Mouse (Mus musculus) c-Kit-positive CD71-positive TER-119-negative erythroid progenitor cells, embryonic 14.5 days (primary cell): Measurements from ENCODE around the gene Ildr1.

Source experiments
- DNase-seq: peaks from one replicate; pipeline ENCODE4 v3.0.0-alpha.2; 2013; ENCODE audit warnings: low read depth

Ildr1 gene

GRCm38 (mm10) chr16:36693818-36694413, at the start of gene Ildr1:
Ildr1 (plus strand) TSS chr16:36693978.
- DNase-seq: no peak

DNA sequence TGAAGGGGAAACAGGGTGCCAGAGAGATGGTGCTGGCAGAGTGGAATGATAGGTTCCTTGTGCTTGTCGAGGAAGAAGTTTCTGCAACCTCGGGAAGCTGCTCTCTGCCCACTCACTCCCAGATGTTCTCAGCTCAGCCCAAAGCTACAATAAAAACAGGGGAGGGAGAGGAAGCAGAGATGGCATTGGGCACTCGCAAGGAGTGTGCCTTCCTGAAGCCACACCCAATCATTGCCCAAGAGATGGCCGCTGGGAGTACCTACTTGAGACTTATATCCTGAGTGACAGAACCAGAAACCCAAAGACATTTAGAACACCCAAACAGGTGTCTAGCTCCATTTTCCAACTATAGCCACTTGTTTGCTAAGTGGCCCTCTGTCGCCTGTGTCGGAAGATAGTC, 48.7 kb upstream of the Ildr1 start:
- no peak for DNase-seq

GRCm38 (mm10) chr16:36649304-36649703, 44.5 kb upstream of the Ildr1 start:
- no peak for DNase-seq

DNA sequence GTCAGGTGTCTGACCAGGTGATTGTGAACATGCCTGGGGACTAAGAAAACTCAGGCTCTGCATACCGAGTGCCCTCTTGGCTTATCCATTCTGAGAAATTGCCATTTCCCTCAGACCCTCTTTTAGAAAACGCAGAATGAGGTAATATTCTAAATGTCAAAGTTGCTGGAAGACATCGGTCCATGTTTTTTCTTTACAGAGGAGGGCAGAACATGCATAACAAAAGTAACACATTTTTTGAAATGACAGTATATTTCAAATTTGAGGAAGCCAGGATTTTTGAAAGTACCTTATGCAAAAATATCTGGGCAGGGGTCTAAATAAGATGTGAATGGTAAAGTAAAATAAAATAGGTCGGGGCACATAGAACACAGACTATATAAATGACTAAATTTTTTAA, 43.3 kb upstream of the Ildr1 start:
- DNase-seq: no peak

DNA sequence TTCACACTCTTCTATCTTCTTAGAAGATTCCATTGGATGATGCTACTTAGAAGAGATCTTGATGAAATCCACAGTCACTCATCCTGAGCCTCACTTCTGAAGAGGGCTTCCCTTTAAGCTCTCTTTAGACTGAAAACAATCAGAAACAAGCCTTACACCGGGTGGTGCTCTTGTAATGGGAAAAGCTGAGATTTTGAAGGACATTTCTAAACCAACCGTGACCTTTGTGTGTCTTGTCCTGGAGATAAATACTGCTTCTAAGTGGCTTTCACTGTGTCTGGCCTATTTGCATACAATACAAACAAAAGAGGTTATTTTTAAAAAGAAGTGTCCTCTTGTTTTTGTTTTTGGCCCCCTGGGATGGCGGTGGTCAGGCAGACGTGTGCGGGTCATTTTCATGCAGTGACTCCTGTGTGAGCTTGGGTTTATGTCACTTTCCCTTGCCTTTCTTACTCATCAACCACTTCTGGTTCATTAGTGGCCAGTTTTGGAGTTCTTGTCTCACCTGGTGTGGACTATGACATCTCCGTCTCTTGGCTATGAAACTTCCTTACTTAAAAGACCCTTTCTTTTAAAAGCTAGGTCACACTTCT, 42.5 kb upstream of the Ildr1 start:
- DNase-seq: no peak

DNA sequence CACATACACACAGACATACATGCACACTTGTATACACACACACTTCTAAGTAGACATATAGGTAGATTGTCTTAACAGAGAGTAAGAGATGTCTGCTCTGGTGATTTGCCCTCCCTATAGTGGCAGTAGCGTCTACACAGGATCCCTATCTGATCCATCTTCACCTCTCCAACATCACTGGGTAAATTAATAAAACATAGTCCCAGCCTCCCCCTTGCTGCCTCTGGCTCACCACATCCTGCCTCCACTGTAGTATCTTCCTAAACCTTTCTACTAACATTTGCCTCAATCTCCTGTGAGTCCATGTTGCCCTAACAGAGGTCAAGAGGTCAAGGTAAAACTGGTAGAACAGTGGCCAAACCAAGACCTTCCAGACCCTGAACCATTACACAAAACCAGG, 38.6 kb upstream of the Ildr1 start:
- DNase-seq: no peak

DNA sequence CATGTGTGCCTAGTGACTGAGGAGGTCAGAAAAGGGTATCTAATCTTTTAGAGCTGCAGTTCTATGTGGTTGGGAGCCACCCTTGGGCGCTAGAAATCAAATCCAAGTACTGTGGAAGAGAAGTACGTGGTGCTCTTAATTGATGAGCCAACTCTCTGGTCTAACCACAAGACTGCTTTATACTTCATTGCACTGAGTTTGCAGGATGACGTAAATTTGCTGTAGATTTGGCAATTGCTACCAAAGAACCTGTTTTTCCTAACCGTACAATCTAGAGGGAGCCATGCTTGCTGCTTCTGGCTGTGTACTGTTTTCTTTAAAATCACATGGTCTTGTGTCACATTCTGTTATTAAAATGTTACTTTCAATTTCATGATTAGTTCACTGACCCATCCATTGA, 37.9 kb upstream of the Ildr1 start:
- no peak for DNase-seq

DNA sequence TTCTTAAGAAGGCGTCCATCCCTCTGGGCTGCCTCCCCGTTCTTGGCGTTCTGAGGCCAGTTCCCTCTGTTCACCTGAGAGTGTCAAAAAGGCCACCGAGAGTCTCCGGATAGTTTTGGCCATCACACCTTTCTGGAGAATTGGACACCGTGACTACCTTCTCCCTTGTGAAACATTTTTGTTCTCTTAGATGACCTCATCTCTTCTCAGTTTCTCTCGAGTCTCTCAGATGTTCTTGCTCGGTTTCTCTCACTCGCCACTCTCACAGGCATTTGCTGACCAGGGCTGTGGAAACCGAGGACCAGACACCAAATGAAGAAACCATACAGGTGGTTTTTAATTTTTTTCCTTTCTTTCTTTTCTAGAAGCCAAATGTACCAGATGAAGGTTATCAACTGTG, 32.4 kb upstream of the Ildr1 start:
- DNase-seq: no peak

GRCm38 (mm10) chr16:36663484-36663883, 30.3 kb upstream of the Ildr1 start:
- DNase-seq: no peak

GRCm38 (mm10) chr16:36665782-36666181, 28.0 kb upstream of the Ildr1 start, which contains the start of gene Cd86:
Cd86 (minus strand) TSS chr16:36666081.
- no peak for DNase-seq

- no peak for DNase-seq
Measured at GRCm38 (mm10) chr16:36666448-36667017, 27.2 kb upstream of the Ildr1 start.

- no peak for DNase-seq
Measured at GRCm38 (mm10) chr16:36670590-36670989, 23.2 kb upstream of the Ildr1 start.

DNA sequence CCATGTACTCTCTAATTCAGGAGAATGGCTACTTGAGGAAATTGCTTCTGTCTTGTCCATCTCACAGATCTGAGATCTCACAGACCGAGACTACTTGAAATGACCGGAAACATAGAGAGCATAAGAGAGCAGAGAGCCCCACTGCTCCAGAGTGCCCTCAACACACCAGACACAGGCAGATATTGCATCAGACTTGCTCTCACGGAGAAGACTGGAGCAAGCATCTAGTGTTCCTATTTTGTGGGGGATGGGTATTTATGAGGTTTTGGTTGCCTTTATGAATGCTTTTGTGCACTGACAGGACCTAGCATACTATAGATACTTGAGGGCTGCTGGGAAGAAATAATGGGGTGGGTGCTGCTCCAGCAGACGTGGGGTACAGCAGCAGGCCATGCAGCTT, 20.6 kb upstream of the Ildr1 start:
- no peak for DNase-seq

- no peak for DNase-seq
Measured at GRCm38 (mm10) chr16:36674457-36675204, 19.1 kb upstream of the Ildr1 start.

- no peak for DNase-seq
Measured at GRCm38 (mm10) chr16:36675304-36675703, 18.5 kb upstream of the Ildr1 start.

- no peak for DNase-seq
Measured at GRCm38 (mm10) chr16:36675902-36676301, 17.9 kb upstream of the Ildr1 start.

GRCm38 (mm10) chr16:36681829-36682228, 11.9 kb upstream of the Ildr1 start:
- no peak for DNase-seq

DNA sequence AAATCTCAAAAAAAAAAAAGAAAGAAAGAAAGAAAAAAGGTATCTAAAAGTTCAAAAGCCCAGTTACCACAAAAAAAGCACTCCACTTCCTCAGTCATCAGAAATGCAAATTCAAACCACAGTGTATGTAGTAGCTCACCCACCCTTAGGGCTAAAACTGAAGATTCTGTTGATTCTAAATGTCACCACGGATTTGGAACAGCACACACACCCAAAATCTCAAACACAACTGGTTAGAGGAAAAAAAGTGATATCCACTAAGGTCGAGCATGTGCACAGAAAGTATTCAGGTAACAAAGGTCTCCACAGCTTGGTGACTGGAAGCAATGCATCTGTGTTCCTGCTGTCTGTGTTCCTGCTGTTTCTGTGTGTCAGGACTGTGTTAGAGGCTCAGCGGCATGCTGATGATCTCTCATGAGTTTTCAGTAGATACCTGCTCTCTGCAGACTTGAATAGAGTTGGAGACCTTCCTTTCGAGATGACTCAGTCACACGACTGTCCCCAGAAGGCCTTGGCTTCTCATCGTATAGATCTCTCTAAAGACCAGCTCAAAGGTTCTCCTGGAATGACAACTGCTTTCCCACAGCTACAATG, 9.4 kb upstream of the Ildr1 start:
- DNase-seq: no peak

- no peak for DNase-seq
Measured at GRCm38 (mm10) chr16:36688076-36688475, 5.7 kb upstream of the Ildr1 start.

- no peak for DNase-seq
Measured at GRCm38 (mm10) chr16:36691484-36691883, 2.3 kb upstream of the Ildr1 start.

DNA sequence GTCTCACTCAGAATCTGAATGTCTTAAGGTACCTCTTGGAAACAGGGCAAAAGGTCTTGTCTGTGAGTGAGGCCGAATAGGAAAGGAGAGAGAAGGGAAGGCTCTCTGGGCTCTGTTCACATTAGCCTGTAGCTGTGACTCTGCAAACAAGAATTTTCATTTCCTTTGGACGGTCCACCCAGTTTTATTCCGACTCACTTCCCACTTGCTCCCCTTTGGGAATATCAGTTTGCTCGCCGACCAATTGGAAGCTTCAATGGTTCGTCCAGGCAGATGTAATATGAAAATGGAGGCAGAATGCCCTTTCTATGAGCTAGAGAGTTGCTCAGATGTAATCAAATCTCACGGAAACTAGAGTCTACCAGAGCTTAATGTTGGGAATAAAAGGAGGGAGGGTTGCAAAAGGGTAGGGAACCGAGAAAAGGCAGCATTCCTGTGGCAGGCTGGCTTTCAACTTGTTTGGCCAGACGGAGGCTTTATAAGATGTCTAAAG, 1.1 kb downstream of the Ildr1 start:
- no peak for DNase-seq

- DNase-seq: no peak
Measured at GRCm38 (mm10) chr16:36697331-36697730, 3.6 kb downstream of the Ildr1 start.

DNA sequence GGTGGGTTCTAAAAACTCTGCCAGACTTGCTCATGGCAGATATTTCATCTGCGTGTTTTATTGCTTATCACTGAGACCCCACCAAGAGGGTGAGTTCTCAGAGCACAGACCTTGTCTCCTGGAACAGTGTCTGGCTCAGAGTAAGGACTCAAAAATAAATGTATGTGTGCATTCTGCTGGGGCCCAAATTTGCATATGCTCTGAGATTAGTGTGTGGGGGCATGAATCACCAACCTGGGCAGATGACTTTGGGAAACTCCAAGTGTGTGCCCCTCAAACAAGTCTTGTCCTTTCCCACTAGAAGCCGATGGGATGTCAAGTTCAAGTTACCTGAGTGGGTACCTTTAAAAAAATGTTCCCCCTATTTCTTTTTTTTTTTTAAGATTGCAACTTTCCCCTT, 6.7 kb downstream of the Ildr1 start:
- no peak for DNase-seq
